Mouse (Mus musculus): Measurements from ENCODE around the gene Polk. TPM values are rescaled to one million over a fixed set of nuclear protein-coding genes. Genes with fewer than 3 reads are reported as not detected.
A peak's percentile ranks its signal among the peaks of the same experiment; 100 is the strongest.

Polk gene
- polyA plus RNA-seq, 1 experiment from 2014 or later, result 11.0 TPM

GRCm38 (mm10) chr13:96451386-96452140 lies 90.8 kb downstream of the Polk start:
- no peak overlapping the region for H3K4me3 ChIP-seq (ENCODE audit: low read depth, low read length)
- no peaks in the 10 kb centered on the region for H3K9me3 ChIP-seq (ENCODE audit: control insufficient read depth, low read length)
- no peak overlapping the region for H3K9ac ChIP-seq (ENCODE audit: low read length)
- no peak overlapping the region for H3K4me2 ChIP-seq (ENCODE audit: low read length)
- no peak for DNase-seq (ENCODE audit: low spot score)
- ATAC-seq (replicated peaks; ENCODE audit: low FRiP score, low TSS enrichment, low read depth), result no peak
- H3K36me3 ChIP-seq (ENCODE audit: control insufficient read depth, insufficient read depth, low read length), result no peaks in the 10 kb centered on the region
- H3K27me3 ChIP-seq (replicated peaks; ENCODE audit: control insufficient read depth, insufficient read depth, low read length), result no peaks in the 10 kb centered on the region
- WGBS, result 82% methylated on average over 11 of the region's 11 CpGs
- peak overlapping the region; percentile 54; the same call in 1 of the 2 replicates for H3K27ac ChIP-seq (ENCODE audit: low read depth)
- H3K4me1 ChIP-seq (replicated peaks; ENCODE audit: control insufficient read depth, insufficient read depth, low read length), result no peaks in the 10 kb centered on the region

- no peaks in the 10 kb centered on the region for H3K9me3 ChIP-seq (ENCODE audit: control insufficient read depth, low read length)
- no peaks in the 10 kb centered on the region for H3K36me3 ChIP-seq (ENCODE audit: control insufficient read depth, insufficient read depth, low read length)
- peak overlapping the region; percentile 54; the same call in 1 of the 2 replicates for H3K27ac ChIP-seq (ENCODE audit: low read depth)
- H3K4me1 ChIP-seq (replicated peaks; ENCODE audit: control insufficient read depth, insufficient read depth, low read length), result no peaks in the 10 kb centered on the region
- H3K4me2 ChIP-seq (ENCODE audit: low read length), result no peak overlapping the region
- H3K4me3 ChIP-seq (ENCODE audit: low read depth, low read length), result no peak overlapping the region
- H3K9ac ChIP-seq (ENCODE audit: low read length), result no peak overlapping the region
- ATAC-seq (replicated peaks; ENCODE audit: low FRiP score, low TSS enrichment, low read depth), result no peak
- no peaks in the 10 kb centered on the region for H3K27me3 ChIP-seq (replicated peaks; ENCODE audit: control insufficient read depth, insufficient read depth, low read length)
- DNase-seq (ENCODE audit: low spot score), result no peak
- WGBS, result 74% methylated on average over 7 of the region's 7 CpGs
Observed at GRCm38 (mm10) chr13:96450869-96451268, 91.5 kb downstream of the Polk start.

DNA sequence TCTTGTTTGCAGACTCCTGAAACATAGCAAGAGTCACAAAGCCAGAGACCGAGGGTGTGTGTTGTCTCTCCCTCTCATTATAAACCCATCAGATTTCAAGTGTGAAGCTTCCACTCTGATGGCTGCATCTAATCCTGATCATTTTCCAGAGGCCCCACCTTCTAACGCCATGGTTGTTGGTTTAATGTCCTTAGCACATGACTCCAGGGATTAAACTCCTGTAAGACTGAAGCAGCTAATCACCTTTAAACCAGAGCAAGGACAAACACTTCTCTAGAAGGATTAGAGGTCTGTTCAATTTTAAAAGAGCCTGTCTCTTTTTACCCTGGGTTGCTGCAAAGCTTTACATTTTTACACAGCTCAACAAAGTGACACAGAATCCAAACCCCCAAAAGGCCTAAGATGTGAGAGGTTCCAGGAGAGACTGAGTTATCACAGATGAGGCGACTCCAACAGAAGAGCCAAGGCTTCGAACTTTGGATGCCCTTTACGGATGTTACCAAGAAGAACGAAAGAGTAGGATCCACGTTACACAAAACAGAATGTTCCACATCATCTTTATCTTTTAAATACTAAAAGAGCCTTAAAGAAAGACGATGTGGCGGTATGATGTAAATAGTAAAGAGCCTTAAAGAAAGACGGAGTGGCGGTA lies 92.0 kb downstream of the Polk start:
- DNase-seq (ENCODE audit: low spot score), result no peak
- Histone ChIP-seq H3K4me2 (ENCODE audit: low read length) (no peak overlapping the region), H3K36me3 (ENCODE audit: control insufficient read depth, insufficient read depth, low read length) (no peaks in the 10 kb centered on the region), H3K27ac (ENCODE audit: low read depth) (0 out of 2 replicates have a peak overlapping the region, but pooled peaks have one; percentile 33), H3K27me3 (replicated peaks; ENCODE audit: control insufficient read depth, insufficient read depth, low read length) (no peaks in the 10 kb centered on the region), H3K4me3 (ENCODE audit: low read depth, low read length) (no peak overlapping the region), H3K9ac (ENCODE audit: low read length) (no peak overlapping the region), H3K4me1 (replicated peaks; ENCODE audit: control insufficient read depth, insufficient read depth, low read length) (no peaks in the 10 kb centered on the region), H3K9me3 (ENCODE audit: control insufficient read depth, low read length) (no peaks in the 10 kb centered on the region)
- 56% methylated on average over 11 of the region's 11 CpGs for WGBS
- ATAC-seq (replicated peaks; ENCODE audit: low FRiP score, low TSS enrichment, low read depth), result no peak

DNA sequence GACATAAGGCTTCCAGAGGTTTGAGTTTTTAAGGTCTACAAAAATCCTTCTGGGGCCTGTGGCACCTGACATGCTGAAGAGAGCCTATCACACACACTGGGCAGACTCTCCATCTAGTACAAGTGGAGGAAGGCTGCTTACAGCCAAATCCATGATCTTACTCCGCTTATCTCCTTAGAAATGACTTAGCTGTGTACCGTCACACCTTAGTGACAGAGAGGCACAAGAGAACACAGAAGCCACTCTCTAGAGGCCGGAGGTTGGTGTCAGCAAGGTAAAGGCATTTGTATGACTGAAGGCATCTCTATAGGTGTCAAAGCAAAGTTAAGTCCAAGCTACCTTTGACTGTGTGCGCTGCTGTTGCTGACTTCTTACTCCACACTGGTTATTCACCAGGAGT lies 101.9 kb downstream of the Polk start:
- no peaks in the 10 kb centered on the region for H3K36me3 ChIP-seq (ENCODE audit: control insufficient read depth, insufficient read depth, low read length)
- H3K9ac ChIP-seq (ENCODE audit: low read length), result no peak overlapping the region
- no peak overlapping the region for H3K27ac ChIP-seq (ENCODE audit: low read depth)
- no peak overlapping the region for H3K4me2 ChIP-seq (ENCODE audit: low read length)
- ATAC-seq (replicated peaks; ENCODE audit: low FRiP score, low TSS enrichment, low read depth) (no peak), DNase-seq (ENCODE audit: low spot score) (no peak)
- no peaks in the 10 kb centered on the region for H3K9me3 ChIP-seq (ENCODE audit: control insufficient read depth, low read length)
- H3K27me3 ChIP-seq (replicated peaks; ENCODE audit: control insufficient read depth, insufficient read depth, low read length), result no peaks in the 10 kb centered on the region
- 93% methylated on average over 4 of the region's 4 CpGs for WGBS
- H3K4me3 ChIP-seq (ENCODE audit: low read depth, low read length), result no peak overlapping the region
- 0 out of 2 replicates have a peak, but pooled peaks cover 6% of the 10 kb centered on the region for H3K4me1 ChIP-seq (replicated peaks; ENCODE audit: control insufficient read depth, insufficient read depth, low read length)

GRCm38 (mm10) chr13:96436921-96437320 lies 105.5 kb downstream of the Polk start:
- Histone ChIP-seq H3K9me3 (ENCODE audit: control insufficient read depth, low read length) (no peaks in the 10 kb centered on the region), H3K27me3 (replicated peaks; ENCODE audit: control insufficient read depth, insufficient read depth, low read length) (no peaks in the 10 kb centered on the region), H3K9ac (ENCODE audit: low read length) (no peak overlapping the region), H3K36me3 (ENCODE audit: control insufficient read depth, insufficient read depth, low read length) (no peaks in the 10 kb centered on the region), H3K4me1 (replicated peaks; ENCODE audit: control insufficient read depth, insufficient read depth, low read length) (peaks cover 33% of the 10 kb centered on the region), H3K4me2 (ENCODE audit: low read length) (no peak overlapping the region), H3K27ac (ENCODE audit: low read depth) (no peak overlapping the region), H3K4me3 (ENCODE audit: low read depth, low read length) (no peak overlapping the region)
- DNase-seq (ENCODE audit: low spot score) (no peak), ATAC-seq (replicated peaks; ENCODE audit: low FRiP score, low TSS enrichment, low read depth) (no peak)
- 96% methylated on average over 1 of the region's 1 CpGs for WGBS

DNA sequence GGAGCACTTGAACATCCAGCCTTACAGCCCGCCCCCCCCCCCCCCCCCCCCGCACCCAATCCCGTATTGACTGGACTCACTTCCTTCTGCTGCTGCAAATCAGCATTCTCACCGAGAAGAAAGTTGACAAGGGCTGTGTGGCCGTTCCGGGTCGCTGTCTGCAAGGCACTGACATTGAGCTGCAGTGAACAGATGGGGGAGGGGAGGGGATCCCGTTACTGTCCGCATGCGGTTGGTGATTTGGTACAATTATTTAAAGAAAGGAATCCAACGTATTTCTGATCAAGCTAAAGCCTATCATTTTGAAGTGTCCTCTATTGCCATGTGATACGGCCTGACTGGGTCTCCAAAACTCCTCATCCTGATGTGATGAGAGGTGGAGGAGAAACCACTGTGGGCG lies 106.6 kb downstream of the Polk start:
- 40% methylated on average over 13 of the region's 13 CpGs for WGBS

GRCm38 (mm10) chr13:96434899-96435331 lies 107.5 kb downstream of the Polk start:
- DNase-seq (ENCODE audit: low spot score) (peak; percentile 57), ATAC-seq (replicated peaks; ENCODE audit: low FRiP score, low TSS enrichment, low read depth) (no peak)
- WGBS, result 32% methylated on average over 5 of the region's 5 CpGs
- no peak overlapping the region for H3K4me3 ChIP-seq (ENCODE audit: low read depth, low read length)
- no peak overlapping the region for H3K4me2 ChIP-seq (ENCODE audit: low read length)
- H3K4me1 ChIP-seq (replicated peaks; ENCODE audit: control insufficient read depth, insufficient read depth, low read length), result peaks cover 37% of the 10 kb centered on the region
- H3K9ac ChIP-seq (ENCODE audit: low read length), result no peak overlapping the region
- H3K27me3 ChIP-seq (replicated peaks; ENCODE audit: control insufficient read depth, insufficient read depth, low read length), result no peaks in the 10 kb centered on the region
- H3K27ac ChIP-seq (ENCODE audit: low read depth), result peak overlapping the region; percentile 36; the same call in 1 of the 2 replicates
- H3K36me3 ChIP-seq (ENCODE audit: control insufficient read depth, insufficient read depth, low read length), result no peaks in the 10 kb centered on the region
- H3K9me3 ChIP-seq (ENCODE audit: control insufficient read depth, low read length), result no peaks in the 10 kb centered on the region

More for the DNA sequence above, 106.6 kb downstream of the Polk start:
- Histone ChIP-seq H3K27ac (ENCODE audit: low read depth) (no peak overlapping the region), H3K9ac (ENCODE audit: low read length) (no peak overlapping the region), H3K4me3 (ENCODE audit: low read depth, low read length) (no peak overlapping the region), H3K4me2 (ENCODE audit: low read length) (no peak overlapping the region), H3K36me3 (ENCODE audit: control insufficient read depth, insufficient read depth, low read length) (no peaks in the 10 kb centered on the region), H3K27me3 (replicated peaks; ENCODE audit: control insufficient read depth, insufficient read depth, low read length) (no peaks in the 10 kb centered on the region), H3K4me1 (replicated peaks; ENCODE audit: control insufficient read depth, insufficient read depth, low read length) (peaks cover 33% of the 10 kb centered on the region), H3K9me3 (ENCODE audit: control insufficient read depth, low read length) (no peaks in the 10 kb centered on the region)
- ATAC-seq (replicated peaks; ENCODE audit: low FRiP score, low TSS enrichment, low read depth) (no peak), DNase-seq (ENCODE audit: low spot score) (no peak)

- DNase-seq (ENCODE audit: low spot score) (no peak), ATAC-seq (replicated peaks; ENCODE audit: low FRiP score, low TSS enrichment, low read depth) (no peak)
- 59% methylated on average over 11 of the region's 11 CpGs for WGBS
Observed at GRCm38 (mm10) chr13:96433648-96434190, 108.7 kb downstream of the Polk start.

More at GRCm38 (mm10) chr13:96433648-96434190, 108.7 kb downstream of the Polk start:
- H3K27me3 ChIP-seq (replicated peaks; ENCODE audit: control insufficient read depth, insufficient read depth, low read length), result no peaks in the 10 kb centered on the region
- no peaks in the 10 kb centered on the region for H3K36me3 ChIP-seq (ENCODE audit: control insufficient read depth, insufficient read depth, low read length)
- H3K4me2 ChIP-seq (ENCODE audit: low read length), result no peak overlapping the region
- no peak overlapping the region for H3K4me3 ChIP-seq (ENCODE audit: low read depth, low read length)
- no peaks in the 10 kb centered on the region for H3K9me3 ChIP-seq (ENCODE audit: control insufficient read depth, low read length)
- peaks cover 37% of the 10 kb centered on the region for H3K4me1 ChIP-seq (replicated peaks; ENCODE audit: control insufficient read depth, insufficient read depth, low read length)
- no peak overlapping the region for H3K27ac ChIP-seq (ENCODE audit: low read depth)
- no peak overlapping the region for H3K9ac ChIP-seq (ENCODE audit: low read length)

Measured in intestine, embryonic 14.5 days (tissue).